Mouse (Mus musculus) spleen, embryonic (tissue): ENCODE results near the gene Trpc3.
"Not testable (repeated sequence)": the region's sequence is repeated elsewhere in the genome, so short reads cannot be mapped to it uniquely, and the experiment has no call there.

Source experiments
- CTCF ChIA-PET: fragments of 350-600 bp; sonication (Branson Sonifier 250); formaldehyde crosslinking; loops from one replicate; lab custom pipeline; 2022; lab: Charles Lee

Trpc3 gene

GRCm38 (mm10) chr3:36605894-36606783 is 83.8 kb downstream of the Trpc3 start:
- CTCF ChIA-PET: no interaction called here

- CTCF ChIA-PET: not testable (repeated sequence)
Measured at GRCm38 (mm10) chr3:36599773-36600172, 90.2 kb downstream of the Trpc3 start.

- CTCF ChIA-PET: interaction anchor here (0.6 kb wide), 1 partner anchor 233 kb away, joined by 4 read pairs; no protein-coding TSS in a partner anchor
Measured at GRCm38 (mm10) chr3:36598811-36599210, 91.2 kb downstream of the Trpc3 start.

GRCm38 (mm10) chr3:36571827-36572378 is 118.1 kb downstream of the Trpc3 start, which contains the start of gene Ccna2:
TSS of gene Ccna2 (minus strand) at chr3:36572150.
- CTCF ChIA-PET: interaction anchor here (0.6 to 1.3 kb wide), 3 partner anchors 10 to 96 kb away, joined by 3 to 5 read pairs (median 4); partner anchors contain the start of genes 1810062G17Rik and Anxa5

- CTCF ChIA-PET: interaction anchor here (0.6 to 1.3 kb wide), 2 partner anchors 41 to 96 kb away, joined by 4 to 5 read pairs; partner anchors contain the start of genes 1810062G17Rik and Anxa5
Measured at GRCm38 (mm10) chr3:36571361-36571826, 118.6 kb downstream of the Trpc3 start.
